Mouse (Mus musculus): Measurements from ENCODE around the gene Atn1. TPM values are rescaled to one million over a fixed set of nuclear protein-coding genes. Genes with fewer than 3 reads are reported as not detected.

The Atn1 gene
- total and polyA plus RNA-seq, 2 experiments from 2014 or later: 21.3 to 23.7 TPM

DNA sequence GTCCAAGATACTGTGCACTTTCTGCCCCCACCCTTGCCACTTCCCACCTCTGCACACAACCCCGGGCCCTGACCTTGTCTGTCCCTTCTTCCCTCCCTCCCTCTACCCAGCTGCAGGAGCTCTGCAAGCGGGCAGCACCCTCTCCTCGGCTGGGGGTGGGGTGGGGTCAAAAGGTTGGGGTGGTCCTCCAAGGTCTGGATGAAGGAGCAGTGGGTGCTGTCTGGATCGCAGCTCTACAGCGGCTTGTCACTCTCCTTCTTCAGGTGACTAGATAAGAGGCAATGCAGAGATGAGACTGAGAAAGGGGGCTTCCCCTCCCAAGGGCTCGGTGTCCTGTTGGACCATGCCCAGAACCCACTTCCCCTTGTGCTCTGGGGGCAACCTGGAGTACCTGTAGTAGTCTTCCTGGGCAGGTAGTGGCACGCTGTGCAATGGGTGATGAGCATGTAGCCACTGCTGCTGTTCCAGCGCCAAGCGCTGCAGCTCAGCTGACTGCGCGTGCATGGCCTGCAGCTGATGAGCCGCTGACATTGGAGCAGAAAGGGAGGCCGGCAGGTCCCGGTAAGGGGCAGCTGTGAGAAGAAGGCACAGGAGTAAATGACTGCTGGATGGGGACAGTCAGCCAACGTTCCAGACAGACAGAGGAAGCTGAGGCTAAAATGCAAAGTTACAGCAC lies 13.3 kb downstream of the Atn1 start:
- peaks cover 19% of the 10 kb centered on the region; the same call in 1 of the 2 replicates for H3K36me3 ChIP-seq (ENCODE audit: insufficient read depth, low read length)
- H3K4me1 ChIP-seq (ENCODE audit: insufficient read depth, low read length): peaks cover 11% of the 10 kb centered on the region
- H3K27me3 ChIP-seq (ENCODE audit: insufficient read depth, low read length): no peaks in the 10 kb centered on the region
- no peaks in the 10 kb centered on the region for H3K9me3 ChIP-seq (ENCODE audit: low read length)
- no peak overlapping the region for H3K4me2 ChIP-seq (ENCODE audit: low read depth, low read length)
- WGBS: 88% methylated on average over 15 of the region's 15 CpGs
- ATAC-seq (no peak), DNase-seq (ENCODE audit: low spot score) (no peak)
- TF ChIP-seq CTCF (IDR thresholded peaks at IDR 0.05; ENCODE audit: low read depth): no peak
- H3K27ac ChIP-seq: no peak overlapping the region
- no peak overlapping the region for H3K4me3 ChIP-seq (ENCODE audit: low read length)
- no peak overlapping the region for H3K9ac ChIP-seq (replicated peaks; ENCODE audit: low read length)

DNA sequence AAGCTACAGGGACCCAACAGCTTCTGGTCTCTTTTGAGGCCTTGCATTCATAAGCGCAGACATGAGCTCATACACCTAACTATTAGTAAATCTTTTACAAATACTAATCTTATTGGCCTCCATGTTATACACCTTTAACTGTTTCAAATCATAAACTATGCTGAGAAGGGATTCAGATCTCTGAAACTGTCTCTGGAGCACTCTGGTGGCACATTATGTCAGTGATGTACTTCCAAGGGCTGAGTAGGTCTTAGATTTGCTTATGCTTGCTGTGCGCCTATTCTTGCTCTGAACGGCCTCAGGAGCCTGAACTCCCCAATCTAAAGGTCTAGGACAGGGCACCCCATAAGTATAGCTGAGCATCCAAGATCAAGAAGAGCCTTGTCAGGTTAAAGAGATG lies 14.5 kb downstream of the Atn1 start:
- H3K9ac ChIP-seq (replicated peaks; ENCODE audit: low read length): peak overlapping the region; percentile 94; the same call in 1 of the 2 replicates
- peak overlapping the region; percentile 64 for H3K4me3 ChIP-seq (ENCODE audit: low read length)
- DNase-seq (ENCODE audit: low spot score): no peak
- peaks cover 11% of the 10 kb centered on the region for H3K4me1 ChIP-seq (ENCODE audit: insufficient read depth, low read length)
- no peak for TF ChIP-seq CTCF (IDR thresholded peaks at IDR 0.05; ENCODE audit: low read depth)
- H3K36me3 ChIP-seq (ENCODE audit: insufficient read depth, low read length): peaks cover 10% of the 10 kb centered on the region; the same call in 1 of the 2 replicates
- WGBS: 58% methylated on average over 3 of the region's 3 CpGs
- no peaks in the 10 kb centered on the region for H3K9me3 ChIP-seq (ENCODE audit: low read length)
- H3K27me3 ChIP-seq (ENCODE audit: insufficient read depth, low read length): no peaks in the 10 kb centered on the region
- H3K27ac ChIP-seq: peak overlapping the region; percentile 100
- ATAC-seq: no peak
- H3K4me2 ChIP-seq (ENCODE audit: low read depth, low read length): peak overlapping the region; percentile 91

DNA sequence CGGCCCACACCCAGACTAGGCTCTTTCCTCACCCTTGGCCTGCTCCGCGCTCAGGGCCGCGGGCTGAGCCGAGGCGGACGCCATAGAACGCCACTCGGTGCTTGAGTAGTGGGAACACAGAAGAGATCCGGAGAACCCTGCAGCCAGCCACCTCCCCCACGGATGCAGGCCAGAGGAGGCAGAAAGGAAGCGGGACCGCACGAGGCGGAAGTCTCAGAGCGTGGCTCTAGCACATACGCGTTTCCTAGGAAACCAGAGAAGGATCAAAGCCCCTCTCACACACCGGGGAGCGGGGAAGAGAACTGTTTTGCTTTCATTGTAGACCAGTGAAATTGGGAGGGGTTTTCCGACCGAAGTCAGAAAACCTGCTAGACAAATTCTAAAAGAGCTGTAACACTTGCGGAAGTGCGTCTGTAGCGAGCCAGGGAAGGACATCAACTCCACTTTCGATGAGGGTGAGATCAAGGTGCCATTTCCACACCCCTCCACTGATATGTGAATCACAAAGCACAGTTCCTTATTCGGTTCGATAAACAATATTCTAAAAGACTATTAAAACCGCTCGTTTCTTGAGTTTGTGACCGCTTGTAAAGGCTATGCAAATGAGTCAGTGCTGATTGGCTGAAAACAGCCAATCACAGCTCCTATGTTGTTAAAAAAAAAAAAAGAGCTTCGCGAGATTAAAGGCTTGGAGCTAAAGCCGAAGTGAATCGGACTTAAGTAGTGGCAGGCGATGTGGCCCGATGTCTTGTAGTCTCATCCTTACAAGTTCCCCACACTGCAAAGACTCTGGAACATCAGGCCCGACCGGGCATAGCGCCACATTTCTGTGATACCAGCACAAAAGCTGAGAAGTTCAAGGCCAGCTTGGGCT lies 15.2 kb downstream of the Atn1 start, which contains the start of gene Grcc10:
TSS of gene Grcc10 (minus strand) at position 487 of the 874 bp plus-strand sequence.
- H3K27me3 ChIP-seq (ENCODE audit: insufficient read depth, low read length): no peaks in the 10 kb centered on the region
- H3K36me3 ChIP-seq (ENCODE audit: insufficient read depth, low read length): peaks cover 10% of the 10 kb centered on the region; the same call in 1 of the 2 replicates
- no peak for TF ChIP-seq CTCF (IDR thresholded peaks at IDR 0.05; ENCODE audit: low read depth)
- ATAC-seq (peak; percentile 87), DNase-seq (ENCODE audit: low spot score) (peak; percentile 96)
- peak within 1 kb of the TSS; percentile 91 for H3K4me2 ChIP-seq (ENCODE audit: low read depth, low read length)
- H3K4me1 ChIP-seq (ENCODE audit: insufficient read depth, low read length): peaks cover 6% of the 10 kb centered on the region
- H3K9ac ChIP-seq (replicated peaks; ENCODE audit: low read length): peak within 1 kb of the TSS; percentile 94
- H3K27ac ChIP-seq: peak within 1 kb of the TSS; percentile 100
- H3K9me3 ChIP-seq (ENCODE audit: low read length): no peaks in the 10 kb centered on the region
- under 1% methylated on average over 41 of the region's 41 CpGs for WGBS
- peak within 1 kb of the TSS; percentile 64 for H3K4me3 ChIP-seq (ENCODE audit: low read length)

DNA sequence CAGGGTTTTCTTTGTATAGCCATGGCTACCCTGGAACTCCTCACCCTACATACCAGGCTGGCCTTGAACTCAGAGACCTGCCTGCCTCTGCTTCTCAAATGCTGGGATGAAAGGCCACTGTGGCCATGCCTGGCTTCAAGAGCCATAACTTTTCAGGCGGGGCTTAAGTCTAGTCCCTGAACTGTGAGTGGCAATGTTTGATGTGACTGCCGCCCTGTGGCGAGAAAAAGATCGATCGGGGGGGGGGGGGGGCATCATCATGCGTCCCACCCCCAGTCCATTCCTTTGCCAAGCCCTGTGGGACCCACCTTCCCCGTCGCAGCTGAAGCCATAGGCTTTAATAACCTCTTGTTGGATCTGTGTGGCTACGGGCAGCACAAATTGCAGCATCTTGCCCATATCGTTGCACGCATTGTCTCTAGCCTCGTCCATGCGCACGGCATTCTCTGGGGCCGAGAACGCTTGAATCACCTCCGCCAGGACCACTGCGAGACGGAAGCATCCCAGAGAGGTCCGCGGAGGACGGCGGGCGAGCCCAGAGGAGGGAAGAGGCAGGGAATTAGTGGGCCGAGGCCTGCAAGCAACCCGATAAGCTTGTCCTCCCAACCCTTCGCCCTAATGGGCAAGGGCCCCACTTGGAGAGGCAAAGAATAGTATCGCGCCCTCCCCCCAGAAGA lies 16.0 kb downstream of the Atn1 start:
- H3K36me3 ChIP-seq (ENCODE audit: insufficient read depth, low read length): peaks cover 10% of the 10 kb centered on the region; the same call in 1 of the 2 replicates
- no peaks in the 10 kb centered on the region for H3K27me3 ChIP-seq (ENCODE audit: insufficient read depth, low read length)
- DNase-seq (ENCODE audit: low spot score) (peak; percentile 80), ATAC-seq (peak; percentile 19)
- WGBS: under 1% methylated on average over 29 of the region's 29 CpGs
- peak overlapping the region; percentile 91 for H3K4me2 ChIP-seq (ENCODE audit: low read depth, low read length)
- H3K4me3 ChIP-seq (ENCODE audit: low read length): peak overlapping the region; percentile 64
- peaks cover 5% of the 10 kb centered on the region for H3K4me1 ChIP-seq (ENCODE audit: insufficient read depth, low read length)
- no peaks in the 10 kb centered on the region for H3K9me3 ChIP-seq (ENCODE audit: low read length)
- peak; percentile 70 for TF ChIP-seq CTCF (IDR thresholded peaks at IDR 0.05; ENCODE audit: low read depth)
- peak overlapping the region; percentile 94 for H3K9ac ChIP-seq (replicated peaks; ENCODE audit: low read length)
- H3K27ac ChIP-seq: peak overlapping the region; percentile 100

DNA sequence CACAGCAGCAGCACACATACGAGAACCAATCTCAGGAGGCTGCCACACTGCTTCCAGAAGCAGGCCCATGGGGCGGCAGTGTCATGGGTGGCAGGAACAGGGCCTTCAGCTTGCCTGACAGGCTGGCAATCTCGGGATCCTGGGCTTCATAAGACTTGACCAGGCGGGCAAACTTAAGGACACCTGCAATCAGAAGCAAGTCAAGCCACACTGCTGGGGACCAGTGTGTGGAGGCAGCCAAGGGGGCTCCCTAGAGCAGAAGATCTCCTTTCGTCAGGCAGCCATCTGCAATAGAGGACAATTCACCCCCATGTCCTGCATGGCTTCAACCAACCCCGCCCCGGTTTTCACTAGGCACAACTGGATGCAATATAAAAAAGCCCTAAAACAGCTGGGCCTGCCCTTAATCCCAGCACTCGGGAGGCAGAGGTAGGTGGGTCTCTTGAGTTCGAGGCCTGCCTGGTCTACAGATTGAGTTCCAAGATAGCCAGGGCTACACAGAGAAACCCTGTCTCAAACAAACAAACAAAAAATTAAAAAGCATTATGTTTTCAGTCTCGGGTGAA lies 17.0 kb downstream of the Atn1 start:
- WGBS: 83% methylated on average over 10 of the region's 10 CpGs
- Histone ChIP-seq H3K27ac (no peak overlapping the region; the same call in 1 of the 2 replicates), H3K27me3 (ENCODE audit: insufficient read depth, low read length) (no peaks in the 10 kb centered on the region), H3K9ac (replicated peaks; ENCODE audit: low read length) (no peak overlapping the region), H3K36me3 (ENCODE audit: insufficient read depth, low read length) (peaks cover 10% of the 10 kb centered on the region; the same call in 1 of the 2 replicates), H3K4me3 (ENCODE audit: low read length) (no peak overlapping the region), H3K4me1 (ENCODE audit: insufficient read depth, low read length) (peaks cover 5% of the 10 kb centered on the region), H3K4me2 (ENCODE audit: low read depth, low read length) (no peak overlapping the region), H3K9me3 (ENCODE audit: low read length) (no peaks in the 10 kb centered on the region)
- DNase-seq (ENCODE audit: low spot score) (no peak), ATAC-seq (no peak)
- TF ChIP-seq CTCF (IDR thresholded peaks at IDR 0.05; ENCODE audit: low read depth): no peak

DNA sequence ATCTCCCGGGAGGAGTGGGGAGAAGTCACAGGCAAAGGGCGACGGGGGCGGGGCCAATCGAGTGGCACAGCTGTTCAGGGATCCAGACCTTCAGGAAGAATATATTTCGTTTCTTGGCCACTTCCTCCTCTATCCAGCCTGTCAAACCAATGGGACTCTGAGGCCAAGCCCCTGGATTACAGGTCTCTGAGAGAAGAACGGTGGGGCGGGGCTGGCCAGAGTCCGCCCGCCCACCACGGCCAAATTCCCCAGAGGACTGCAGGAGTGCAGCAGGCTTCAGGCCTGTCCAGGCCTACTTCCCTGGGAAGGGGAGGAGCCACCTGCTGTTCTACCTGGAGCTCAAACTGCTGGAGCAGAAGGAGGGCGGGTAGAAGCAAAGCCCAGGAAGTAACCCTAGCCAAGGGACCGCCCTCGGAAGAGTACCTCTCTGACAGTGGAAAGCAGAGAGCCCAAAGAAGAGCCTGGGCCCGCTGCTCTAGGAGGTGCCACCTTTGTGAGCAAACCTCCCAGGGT lies 17.8 kb downstream of the Atn1 start, which contains the start of gene Ptpn6:
TSS of gene Ptpn6 (minus strand) at position 204 of the 513 bp plus-strand sequence.
- TF ChIP-seq CTCF (IDR thresholded peaks at IDR 0.05; ENCODE audit: low read depth): no peak
- Histone ChIP-seq H3K4me1 (ENCODE audit: insufficient read depth, low read length) (peaks cover 5% of the 10 kb centered on the region), H3K27ac (no peak within 1 kb of the TSS; the same call in 1 of the 2 replicates), H3K36me3 (ENCODE audit: insufficient read depth, low read length) (peaks cover 9% of the 10 kb centered on the region; the same call in 1 of the 2 replicates), H3K4me2 (ENCODE audit: low read depth, low read length) (no peak within 1 kb of the TSS), H3K9me3 (ENCODE audit: low read length) (no peaks in the 10 kb centered on the region), H3K4me3 (ENCODE audit: low read length) (no peak within 1 kb of the TSS), H3K9ac (replicated peaks; ENCODE audit: low read length) (no peak within 1 kb of the TSS), H3K27me3 (ENCODE audit: insufficient read depth, low read length) (no peaks in the 10 kb centered on the region)
- ATAC-seq: no peak
- DNase-seq (ENCODE audit: low spot score): no peak
- 41% methylated on average over 15 of the region's 15 CpGs for WGBS

Data from hindbrain, postnatal 0 days (tissue).